Mouse (Mus musculus): ENCODE results near the gene Atraid.

- TF ChIP-seq CTCF (IDR thresholded peaks at IDR 0.05; ENCODE audit: control insufficient read depth, insufficient read depth, low read length): no peak
- TF ChIP-seq POLR2A (IDR thresholded peaks at IDR 0.05; ENCODE audit: borderline replicate concordance, control insufficient read depth, low read depth, low read length): no peak
Observed at GRCm38 (mm10) chr5:31038171-31038845, 9.8 kb upstream of the Atraid start.
